Mouse (Mus musculus): ENCODE measurements around the gene Cdca7l. TPM values are rescaled to one million over a fixed set of nuclear protein-coding genes. Genes with fewer than 3 reads are reported as not detected.
"Not testable (repeated sequence)": the region's sequence is repeated elsewhere in the genome, so short reads cannot be mapped to it uniquely, and the experiment has no call there.

The Cdca7l gene
- total RNA-seq (2017) = 227 and 261 TPM in 2 replicates

DNA sequence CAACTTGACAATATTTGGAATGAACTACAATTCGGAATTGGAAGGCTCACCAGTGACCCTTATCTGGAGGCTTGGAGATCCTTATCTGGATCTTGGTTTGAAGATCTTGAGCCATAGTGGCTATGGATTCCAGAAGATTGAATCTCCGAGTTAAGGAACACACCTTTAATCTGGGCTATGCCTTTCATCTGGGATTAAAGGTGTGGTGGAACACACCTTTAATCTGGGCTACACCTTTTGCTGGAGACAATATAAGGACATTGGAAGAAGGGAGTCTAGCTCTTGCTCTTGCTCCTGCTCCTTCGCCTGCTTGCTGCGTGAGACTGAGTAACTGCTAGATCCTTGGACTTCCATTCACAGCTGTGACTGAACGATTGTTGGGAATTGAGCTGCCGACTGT, at the start of gene Cdca7l:
Cdca7l (plus strand) TSS at position 301 of the 400 bp plus-strand sequence.
- ATAC-seq (replicated peaks in 1 of 2; ENCODE audit: insufficient read depth in 1 of 2, low FRiP score in 2 of 2, low TSS enrichment in 1 of 2, low read depth in 1 of 2, poor library complexity in 2 of 2, severe bottlenecking in 2 of 2) = not testable (repeated sequence)

DNA sequence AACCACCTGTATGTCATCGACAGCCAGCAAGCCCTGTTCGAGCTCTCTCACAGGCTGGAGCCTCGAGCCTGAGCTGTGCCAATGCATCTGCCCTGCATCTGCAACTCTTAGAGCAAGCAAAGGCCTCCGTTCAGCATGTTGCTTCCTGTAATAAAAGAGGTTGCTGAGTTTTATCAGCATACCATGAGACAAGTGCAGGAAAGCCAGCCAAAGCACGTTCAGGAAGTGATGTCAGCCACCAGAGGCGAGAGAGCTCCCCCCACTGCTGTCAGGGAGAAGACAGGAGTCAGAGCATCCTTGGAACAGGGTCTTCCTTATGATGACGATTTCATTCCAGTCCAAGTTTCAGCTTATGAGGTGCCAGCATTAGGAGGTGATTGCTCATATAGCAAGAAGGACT, 48.1 kb upstream of the Cdca7l start:
- ATAC-seq (replicated peaks in 1 of 2; ENCODE audit: insufficient read depth in 1 of 2, low FRiP score in 2 of 2, low TSS enrichment in 1 of 2, low read depth in 1 of 2, poor library complexity in 2 of 2, severe bottlenecking in 2 of 2) = peak; percentile 55 to 75; a peak in 3 of 4 replicates

DNA sequence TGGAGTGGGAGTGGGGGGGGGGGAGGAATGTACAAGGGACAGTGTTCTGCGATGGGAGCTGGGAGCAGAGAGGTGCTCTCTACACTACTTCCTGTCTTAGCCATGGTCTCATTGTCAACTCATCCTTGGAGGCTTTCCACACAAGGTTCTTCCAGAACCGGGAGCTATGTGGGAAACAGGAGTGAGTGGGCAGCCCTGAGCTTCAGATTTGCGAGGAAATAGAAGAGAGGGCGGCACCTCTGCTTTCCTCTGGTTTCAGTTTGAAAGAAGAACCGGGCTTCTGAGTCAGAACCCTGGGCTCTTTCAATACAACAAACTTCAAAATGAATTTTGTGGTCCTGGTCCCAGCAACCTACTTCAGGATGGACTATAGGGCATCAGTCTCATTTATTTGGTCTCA, 43.7 kb upstream of the Cdca7l start:
- no peak for ATAC-seq (replicated peaks in 1 of 2; ENCODE audit: insufficient read depth in 1 of 2, low FRiP score in 2 of 2, low TSS enrichment in 1 of 2, low read depth in 1 of 2, poor library complexity in 2 of 2, severe bottlenecking in 2 of 2)

GRCm38 (mm10) chr12:117760846-117761245, 43.2 kb upstream of the Cdca7l start:
- ATAC-seq (replicated peaks in 1 of 2; ENCODE audit: insufficient read depth in 1 of 2, low FRiP score in 2 of 2, low TSS enrichment in 1 of 2, low read depth in 1 of 2, poor library complexity in 2 of 2, severe bottlenecking in 2 of 2) = no peak

DNA sequence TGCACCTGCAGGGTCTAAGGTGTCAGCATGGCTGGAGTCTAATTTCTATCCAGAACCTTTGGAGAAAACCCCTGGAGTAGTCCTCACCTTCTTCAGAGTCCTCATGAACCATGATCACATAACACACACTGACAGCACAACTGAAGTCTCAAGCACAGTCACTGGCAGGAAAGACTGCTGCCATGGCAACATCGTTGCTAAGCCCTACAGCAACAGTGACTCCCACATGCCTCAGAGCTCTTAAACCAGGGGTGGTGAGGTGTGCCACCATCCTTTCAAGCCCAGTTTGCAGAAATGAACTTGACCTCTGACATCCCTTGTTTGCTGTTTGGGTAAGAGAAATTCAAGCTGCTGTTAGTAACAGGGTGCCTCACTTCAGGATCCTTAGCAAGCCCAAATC, 42.4 kb upstream of the Cdca7l start:
- peak; percentile 74 to 83 for ATAC-seq (replicated peaks in 1 of 2; ENCODE audit: insufficient read depth in 1 of 2, low FRiP score in 2 of 2, low TSS enrichment in 1 of 2, low read depth in 1 of 2, poor library complexity in 2 of 2, severe bottlenecking in 2 of 2)

DNA sequence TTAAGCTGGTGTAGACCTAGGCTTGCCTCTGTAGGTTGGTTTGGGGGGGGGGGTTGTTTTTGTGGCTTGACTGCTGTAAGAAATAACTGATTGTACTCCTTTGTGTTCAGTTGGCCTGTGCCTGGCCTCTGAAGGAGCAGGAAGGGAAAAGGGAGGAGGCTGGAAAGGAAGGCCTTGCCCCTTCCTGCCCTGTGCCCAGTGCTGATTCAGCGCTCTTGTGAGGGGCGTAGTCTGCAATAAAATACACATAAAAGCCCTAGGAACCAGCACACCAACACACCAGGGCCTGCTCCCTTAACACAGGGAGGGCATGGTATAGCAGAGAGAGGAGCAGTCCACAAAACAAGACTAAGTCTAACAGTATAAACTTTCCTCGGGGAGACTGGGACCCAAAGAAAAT, 40.8 kb upstream of the Cdca7l start:
- ATAC-seq (replicated peaks in 1 of 2; ENCODE audit: insufficient read depth in 1 of 2, low FRiP score in 2 of 2, low TSS enrichment in 1 of 2, low read depth in 1 of 2, poor library complexity in 2 of 2, severe bottlenecking in 2 of 2) = no peak

GRCm38 (mm10) chr12:117764839-117765238, 39.2 kb upstream of the Cdca7l start:
- peak; percentile 73 to 77 for ATAC-seq (replicated peaks in 1 of 2; ENCODE audit: insufficient read depth in 1 of 2, low FRiP score in 2 of 2, low TSS enrichment in 1 of 2, low read depth in 1 of 2, poor library complexity in 2 of 2, severe bottlenecking in 2 of 2)

DNA sequence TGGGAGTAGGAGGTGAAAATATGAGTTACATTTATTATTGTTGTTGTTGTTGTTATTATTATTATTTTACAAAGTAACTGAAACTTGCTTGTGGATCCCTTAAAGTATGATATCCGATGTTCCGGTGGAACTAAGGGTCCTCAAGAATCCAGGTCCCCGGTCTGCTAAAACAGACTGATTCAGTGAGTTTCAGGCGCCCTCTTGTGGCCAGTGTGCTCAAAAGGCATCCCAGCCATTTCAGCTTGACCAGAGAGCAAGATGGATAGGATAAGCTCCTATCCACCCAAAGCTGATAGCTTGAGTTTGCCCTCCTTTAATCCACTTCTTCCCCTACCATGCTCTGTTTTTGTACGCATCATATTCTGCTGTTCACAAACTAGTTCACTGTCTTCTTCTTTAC, 35.0 kb upstream of the Cdca7l start:
- ATAC-seq (replicated peaks in 1 of 2; ENCODE audit: insufficient read depth in 1 of 2, low FRiP score in 2 of 2, low TSS enrichment in 1 of 2, low read depth in 1 of 2, poor library complexity in 2 of 2, severe bottlenecking in 2 of 2) = 0 out of 4 replicates have a peak, but pooled peaks of 1 of the 2 experiments have one; percentile 53

- ATAC-seq (replicated peaks in 1 of 2; ENCODE audit: insufficient read depth in 1 of 2, low FRiP score in 2 of 2, low TSS enrichment in 1 of 2, low read depth in 1 of 2, poor library complexity in 2 of 2, severe bottlenecking in 2 of 2) = no peak
These were observed 33.9 kb upstream of the Cdca7l start for GRCm38 (mm10) chr12:117770211-117770610.

DNA sequence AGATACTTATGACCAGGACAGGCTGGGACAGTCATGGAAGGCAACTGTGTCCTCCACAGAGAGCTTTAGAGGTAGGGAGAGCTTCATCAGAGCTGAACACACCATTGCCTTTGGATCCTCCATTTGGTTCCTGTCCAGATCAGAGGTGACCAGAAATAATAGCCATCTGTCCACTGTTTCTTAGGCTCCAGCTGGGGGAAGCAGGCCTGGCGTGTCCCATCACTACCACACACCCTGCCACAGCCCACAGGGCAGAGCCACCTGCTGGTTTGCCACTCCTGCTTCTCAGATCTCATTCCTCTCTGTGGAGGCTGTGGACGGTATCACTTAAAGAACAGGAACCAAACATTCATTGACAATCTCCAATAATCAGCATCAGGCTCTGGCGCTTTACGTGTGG, 32.9 kb upstream of the Cdca7l start:
- ATAC-seq (replicated peaks in 1 of 2; ENCODE audit: insufficient read depth in 1 of 2, low FRiP score in 2 of 2, low TSS enrichment in 1 of 2, low read depth in 1 of 2, poor library complexity in 2 of 2, severe bottlenecking in 2 of 2) = no peak

- peak; percentile 68 for ATAC-seq (replicated peaks in 1 of 2; ENCODE audit: insufficient read depth in 1 of 2, low FRiP score in 2 of 2, low TSS enrichment in 1 of 2, low read depth in 1 of 2, poor library complexity in 2 of 2, severe bottlenecking in 2 of 2)
These were observed 31.5 kb upstream of the Cdca7l start for GRCm38 (mm10) chr12:117772638-117773037.

DNA sequence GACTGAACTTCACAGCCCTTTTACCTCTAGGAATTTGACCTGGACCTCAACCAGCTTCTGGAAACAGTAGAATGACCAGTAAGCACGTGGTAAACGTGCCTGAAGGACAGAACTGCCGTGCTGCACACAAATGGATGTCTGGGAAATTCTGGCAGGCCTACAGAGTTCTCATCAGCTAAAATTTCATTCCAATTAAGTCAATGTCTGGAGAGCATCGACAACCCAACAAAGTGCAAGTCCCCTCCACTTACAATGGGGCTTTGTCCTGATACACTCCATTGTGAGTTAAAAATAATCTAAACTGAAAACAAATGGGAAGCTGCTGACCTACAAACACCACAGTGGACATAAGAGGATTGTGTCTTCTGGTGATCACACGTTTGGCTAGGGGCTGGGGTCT, 27.2 kb upstream of the Cdca7l start:
- no peak for ATAC-seq (replicated peaks in 1 of 2; ENCODE audit: insufficient read depth in 1 of 2, low FRiP score in 2 of 2, low TSS enrichment in 1 of 2, low read depth in 1 of 2, poor library complexity in 2 of 2, severe bottlenecking in 2 of 2)

- ATAC-seq (replicated peaks in 1 of 2; ENCODE audit: insufficient read depth in 1 of 2, low FRiP score in 2 of 2, low TSS enrichment in 1 of 2, low read depth in 1 of 2, poor library complexity in 2 of 2, severe bottlenecking in 2 of 2) = no peak
These were observed 22.7 kb upstream of the Cdca7l start for GRCm38 (mm10) chr12:117781360-117781759.

DNA sequence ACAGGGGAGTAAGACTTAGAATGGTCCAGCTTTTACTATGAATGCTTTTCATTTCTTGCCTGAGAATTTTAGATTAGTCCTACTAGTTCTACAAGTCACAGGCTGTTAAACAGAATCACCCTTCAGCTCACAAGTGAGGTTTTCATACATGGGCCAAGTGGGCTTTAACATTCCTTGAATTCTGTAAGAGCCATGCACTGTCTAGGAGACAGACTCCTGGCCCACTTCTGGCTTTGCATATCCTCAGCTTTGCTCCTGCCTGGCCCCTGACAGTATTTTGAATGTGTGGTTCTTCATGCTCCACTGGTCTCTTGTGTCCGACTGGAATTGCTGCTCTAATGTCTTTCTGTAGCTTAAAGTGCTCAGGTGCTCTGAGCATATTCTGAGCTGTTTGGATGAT, 20.7 kb upstream of the Cdca7l start:
- no peak for ATAC-seq (replicated peaks in 1 of 2; ENCODE audit: insufficient read depth in 1 of 2, low FRiP score in 2 of 2, low TSS enrichment in 1 of 2, low read depth in 1 of 2, poor library complexity in 2 of 2, severe bottlenecking in 2 of 2)

GRCm38 (mm10) chr12:117786621-117787020, 17.5 kb upstream of the Cdca7l start:
- ATAC-seq (replicated peaks in 1 of 2; ENCODE audit: insufficient read depth in 1 of 2, low FRiP score in 2 of 2, low TSS enrichment in 1 of 2, low read depth in 1 of 2, poor library complexity in 2 of 2, severe bottlenecking in 2 of 2) = no peak

DNA sequence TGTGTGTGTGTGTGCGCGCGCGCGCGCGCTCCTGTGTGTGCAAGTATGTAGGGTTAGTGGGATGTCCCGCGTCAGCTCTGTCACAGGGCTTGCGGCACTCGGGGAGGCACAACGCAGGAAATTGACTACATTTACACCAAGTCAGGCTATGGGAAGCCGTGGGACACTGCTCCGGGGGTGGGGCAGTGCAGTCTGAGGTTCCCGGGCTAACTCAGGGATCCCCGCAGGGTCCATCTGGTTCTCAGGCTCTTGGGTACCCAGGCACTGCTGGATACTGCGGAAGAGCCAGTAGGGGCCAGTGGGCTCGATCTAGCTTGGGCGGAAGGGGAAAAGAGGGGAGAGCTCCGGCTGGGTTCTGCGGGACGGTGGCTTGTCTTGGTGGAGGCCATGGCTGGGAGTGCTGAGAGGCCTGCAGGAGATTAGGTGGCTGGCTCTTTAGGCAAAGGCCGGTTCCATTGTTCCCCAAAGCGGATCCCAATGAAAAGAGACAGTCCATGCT, 15.5 kb upstream of the Cdca7l start:
- ATAC-seq (replicated peaks in 1 of 2; ENCODE audit: insufficient read depth in 1 of 2, low FRiP score in 2 of 2, low TSS enrichment in 1 of 2, low read depth in 1 of 2, poor library complexity in 2 of 2, severe bottlenecking in 2 of 2) = no peak

DNA sequence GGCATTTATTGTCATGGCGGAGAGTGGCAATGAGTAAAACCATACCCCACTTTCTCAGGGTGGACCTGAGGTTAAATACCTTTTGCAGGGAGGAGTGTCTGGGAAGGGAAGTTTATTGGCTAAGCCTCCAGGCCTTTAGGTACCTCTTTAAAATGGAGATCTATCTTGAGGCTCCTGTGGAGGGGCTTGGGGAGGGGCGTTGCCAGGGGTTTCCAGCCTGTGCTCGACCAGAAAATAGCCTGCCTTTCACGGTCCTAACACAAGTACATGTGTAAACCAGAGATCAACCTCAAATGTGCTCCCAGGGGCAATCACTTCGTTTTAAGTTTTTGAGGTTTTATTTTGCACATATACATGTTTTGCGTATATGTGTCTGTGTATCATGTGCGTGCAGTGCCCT, 15.1 kb upstream of the Cdca7l start:
- no peak for ATAC-seq (replicated peaks in 1 of 2; ENCODE audit: insufficient read depth in 1 of 2, low FRiP score in 2 of 2, low TSS enrichment in 1 of 2, low read depth in 1 of 2, poor library complexity in 2 of 2, severe bottlenecking in 2 of 2)

- no peak for ATAC-seq (replicated peaks in 1 of 2; ENCODE audit: insufficient read depth in 1 of 2, low FRiP score in 2 of 2, low TSS enrichment in 1 of 2, low read depth in 1 of 2, poor library complexity in 2 of 2, severe bottlenecking in 2 of 2)
These were observed 8.8 kb upstream of the Cdca7l start for GRCm38 (mm10) chr12:117795303-117795702.

- ATAC-seq (replicated peaks in 1 of 2; ENCODE audit: insufficient read depth in 1 of 2, low FRiP score in 2 of 2, low TSS enrichment in 1 of 2, low read depth in 1 of 2, poor library complexity in 2 of 2, severe bottlenecking in 2 of 2) = no peak
These were observed 1.5 kb downstream of the Cdca7l start for GRCm38 (mm10) chr12:117805576-117805975.

- no peak for ATAC-seq (replicated peaks in 1 of 2; ENCODE audit: insufficient read depth in 1 of 2, low FRiP score in 2 of 2, low TSS enrichment in 1 of 2, low read depth in 1 of 2, poor library complexity in 2 of 2, severe bottlenecking in 2 of 2)
These were observed 1.9 kb downstream of the Cdca7l start for GRCm38 (mm10) chr12:117806007-117806451.
